Mouse (Mus musculus) brain, embryonic 18.5 days (tissue): ENCODE measurements around the gene Rilpl1.
"Not testable (repeated sequence)": the region's sequence is repeated elsewhere in the genome, so short reads cannot be mapped to it uniquely, and the experiment has no call there.

ENCODE experiments used
- DNase-seq: peaks from one replicate; pipeline ENCODE4 v3.0.0-alpha.2; 2012; ENCODE audit warnings: low read depth, low spot score

Gene Rilpl1

GRCm38 (mm10) chr5:124530655-124531582 is at the start of gene Rilpl1:
Gene Rilpl1 (minus strand): TSS chr5:124531391.
- peak; percentile 59 for DNase-seq

GRCm38 (mm10) chr5:124578633-124579317 is 47.6 kb upstream of the Rilpl1 start, which contains the start of the genes Eif2b1 and Gtf2h3:
Gene Eif2b1 (minus strand): TSS chr5:124579131.
Gene Gtf2h3 (plus strand): TSS chr5:124579140.
- peak; percentile 90 for DNase-seq

GRCm38 (mm10) chr5:124575467-124575866 is 44.3 kb upstream of the Rilpl1 start:
- no peak for DNase-seq

GRCm38 (mm10) chr5:124571068-124571467 is 39.9 kb upstream of the Rilpl1 start:
- DNase-seq, result no peak

GRCm38 (mm10) chr5:124555145-124555544 is 24.0 kb upstream of the Rilpl1 start:
- DNase-seq, result no peak

- DNase-seq, result no peak
These were observed 22.4 kb upstream of the Rilpl1 start for GRCm38 (mm10) chr5:124553607-124554006.

GRCm38 (mm10) chr5:124552558-124553307 is 21.5 kb upstream of the Rilpl1 start, which contains the start of gene Ddx55:
Gene Ddx55 (plus strand): TSS chr5:124552864.
- DNase-seq, result peak; percentile 70

GRCm38 (mm10) chr5:124552094-124552472 is 20.9 kb upstream of the Rilpl1 start:
- no peak for DNase-seq

- not testable (repeated sequence) for DNase-seq
These were observed 20.3 kb upstream of the Rilpl1 start for GRCm38 (mm10) chr5:124551349-124552093.

GRCm38 (mm10) chr5:124550737-124551136 is 19.5 kb upstream of the Rilpl1 start:
- DNase-seq, result not testable (repeated sequence)

GRCm38 (mm10) chr5:124541602-124541973 is 10.4 kb upstream of the Rilpl1 start:
- DNase-seq, result no peak

- no peak for DNase-seq
These were observed 9.9 kb upstream of the Rilpl1 start for GRCm38 (mm10) chr5:124540905-124541601.

- peak; percentile 96 for DNase-seq
These were observed 9.2 kb upstream of the Rilpl1 start, which contains the start of gene Tmed2 for GRCm38 (mm10) chr5:124540383-124540786. Gene Tmed2 (plus strand): TSS chr5:124540695.

GRCm38 (mm10) chr5:124539905-124540304 is 8.7 kb upstream of the Rilpl1 start:
- no peak for DNase-seq

GRCm38 (mm10) chr5:124538813-124539792 is 7.9 kb upstream of the Rilpl1 start:
- no peak for DNase-seq

GRCm38 (mm10) chr5:124536776-124537175 is 5.6 kb upstream of the Rilpl1 start:
- DNase-seq, result no peak

GRCm38 (mm10) chr5:124535016-124535415 is 3.8 kb upstream of the Rilpl1 start:
- DNase-seq, result no peak

GRCm38 (mm10) chr5:124532451-124532850 is 1.3 kb upstream of the Rilpl1 start:
- DNase-seq, result no peak

GRCm38 (mm10) chr5:124531583-124531930 is 366 bp upstream of the Rilpl1 start:
- DNase-seq, result no peak
